Mouse (Mus musculus) C2C12 (cell line): Measurements from ENCODE around the gene Serpina1b. TPM values are rescaled to one million over a fixed set of nuclear protein-coding genes. Genes with fewer than 3 reads are reported as not detected.

Source experiments
- H3K27me3 ChIP-seq: one replicate; pipeline ENCODE4 v1.6.1; 2011; ENCODE audit not compliant: control insufficient read depth, insufficient read depth, insufficient read length
- H3K36me3 ChIP-seq: one replicate; pipeline ENCODE4 v1.6.1; 2011; ENCODE audit not compliant: control insufficient read depth, insufficient read depth
- H3K4me3 ChIP-seq: one replicate; pipeline ENCODE4 v1.5.1; 2011; ENCODE audit warnings: mild to moderate bottlenecking, control low read depth; ENCODE audit not compliant: poor library complexity, insufficient read depth, severe bottlenecking
- H3K79me2 ChIP-seq: one replicate; pipeline ENCODE4 v1.6.1; 2011; ENCODE audit not compliant: control insufficient read depth, insufficient read depth
- H3K79me3 ChIP-seq: one replicate; pipeline ENCODE4 v1.6.1; 2011; ENCODE audit warnings: low read depth, control low read depth
- H3ac ChIP-seq: one replicate; pipeline ENCODE3; 2011; ENCODE audit warnings: low read depth; ENCODE audit not compliant: control insufficient read depth, insufficient read length
- CEBPB ChIP-seq: IDR thresholded peaks from one replicate; pipeline ENCODE4 v1.6.1; 2011; ENCODE audit warnings: low read depth, mild to moderate bottlenecking, control low read depth, moderate library complexity
- CTCF ChIP-seq: IDR thresholded peaks from one replicate; pipeline ENCODE4 v1.5.1; 2011; ENCODE audit not compliant: control insufficient read depth, insufficient read depth, insufficient read length
- FOSL1 ChIP-seq: IDR thresholded peaks from one replicate; pipeline ENCODE4 v1.8.0; 2011; ENCODE audit warnings: mild to moderate bottlenecking, low read length; ENCODE audit not compliant: poor library complexity, insufficient read depth, severe bottlenecking
- MAX ChIP-seq: IDR thresholded peaks from one replicate; pipeline ENCODE4 v1.6.1; 2011; ENCODE audit warnings: mild to moderate bottlenecking, control low read depth
- MYOD1 ChIP-seq: IDR thresholded peaks from one replicate; pipeline ENCODE4 v1.6.1; 2011; ENCODE audit warnings: low read depth; ENCODE audit not compliant: control insufficient read depth, insufficient read length
- MYOG ChIP-seq: IDR thresholded peaks from one replicate; pipeline ENCODE4 v1.6.1; 2011; ENCODE audit not compliant: control insufficient read depth, insufficient read length; ENCODE audit errors: extremely low read depth
- USF1 ChIP-seq: IDR thresholded peaks from one replicate; pipeline ENCODE4 v1.6.1; 2011; ENCODE audit warnings: low read depth, mild to moderate bottlenecking, control low read depth, moderate library complexity
- polyA plus RNA-seq: library from polyadenylated mRNA; unstranded; fragments of >200 nt; fragmentation: generic; extraction: Trizol; gene quantifications from one replicate; pipeline ENCODE4 v1.2.1, GENCODE M21; 2012; ENCODE audit warnings: missing spikeins

Gene Serpina1b
- polyA plus RNA-seq, 1 experiment, result not detected

DNA sequence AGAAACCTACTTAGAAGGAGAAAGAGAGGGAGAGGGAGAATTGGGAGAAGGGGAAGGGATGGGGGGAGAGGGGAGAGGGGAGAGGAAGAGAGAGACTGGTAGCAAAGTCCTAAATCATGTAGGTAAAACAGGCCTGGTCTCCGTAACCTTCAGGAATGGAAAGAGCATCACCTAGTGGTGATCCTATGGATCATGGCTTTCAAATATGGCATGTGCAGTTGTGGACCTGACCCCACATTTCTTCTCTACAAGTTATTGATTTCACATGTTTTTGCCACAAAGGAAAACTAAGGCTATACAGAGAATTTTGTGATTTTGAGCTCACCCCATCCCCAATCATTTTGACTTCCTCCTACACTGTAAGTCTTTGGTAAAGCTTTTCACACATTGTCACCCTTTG, 119.8 kb downstream of the Serpina1b start:
- Histone ChIP-seq H3K36me3 (no peaks in the 10 kb centered on the region), H3K27me3 (no peaks in the 10 kb centered on the region), H3K79me3 (no peaks in the 10 kb centered on the region), H3K4me3 (no peak overlapping the region), H3K79me2 (no peaks in the 10 kb centered on the region), H3ac (no peak overlapping the region)
- TF ChIP-seq CTCF, result peak; percentile 29
- no peak for TF ChIP-seq CEBPB

- Histone ChIP-seq H3K27me3 (no peaks in the 10 kb centered on the region), H3K36me3 (no peaks in the 10 kb centered on the region), H3ac (no peak overlapping the region), H3K4me3 (no peak overlapping the region), H3K79me3 (no peaks in the 10 kb centered on the region), H3K79me2 (no peaks in the 10 kb centered on the region)
- TF ChIP-seq MYOD1, result no peak
- TF ChIP-seq FOSL1, result no peak
- no peak for TF ChIP-seq CTCF
- TF ChIP-seq MAX, result no peak
- TF ChIP-seq USF1, result no peak
Observed at GRCm38 (mm10) chr12:103706113-103706512, 124.1 kb downstream of the Serpina1b start.

GRCm38 (mm10) chr12:103705547-103705946, 124.6 kb downstream of the Serpina1b start:
- no peaks in the 10 kb centered on the region for H3K36me3 ChIP-seq
- no peak overlapping the region for H3ac ChIP-seq
- H3K27me3 ChIP-seq, result no peaks in the 10 kb centered on the region
- no peaks in the 10 kb centered on the region for H3K79me3 ChIP-seq
- no peak overlapping the region for H3K4me3 ChIP-seq
- H3K79me2 ChIP-seq, result no peaks in the 10 kb centered on the region
- no peak for TF ChIP-seq CEBPB
- TF ChIP-seq MYOD1, result no peak
- no peak for TF ChIP-seq MAX
- no peak for TF ChIP-seq CTCF

DNA sequence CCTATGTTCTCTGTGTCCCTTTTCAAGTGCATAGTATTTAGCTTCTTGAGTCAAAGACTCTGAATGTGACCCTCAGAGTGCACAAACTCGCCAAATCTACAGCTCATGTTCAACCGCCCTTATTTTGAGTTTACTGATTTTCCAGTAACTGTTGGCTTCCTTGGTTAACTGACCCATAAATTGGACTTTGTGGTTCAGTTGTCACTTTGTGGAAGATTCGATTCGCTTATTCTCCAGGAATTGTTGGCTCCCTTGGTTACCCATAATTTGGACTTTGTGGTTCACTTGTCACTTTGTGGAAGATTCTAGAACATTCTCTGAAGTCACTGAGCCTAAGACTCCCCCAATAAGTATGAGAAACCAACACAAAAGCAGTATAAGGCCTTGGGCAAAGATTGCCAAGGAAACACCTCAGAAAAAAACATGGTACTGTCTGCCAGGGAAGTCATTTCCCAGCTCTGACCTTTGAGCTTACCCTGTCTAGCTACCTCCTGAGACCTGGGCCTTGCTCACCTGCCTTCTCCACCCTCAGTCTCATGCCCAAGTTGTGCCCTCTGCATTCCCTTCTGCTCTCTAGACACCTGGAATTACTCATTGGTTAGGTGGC, 129.9 kb downstream of the Serpina1b start:
- Histone ChIP-seq H3K27me3 (no peaks in the 10 kb centered on the region), H3K4me3 (no peak overlapping the region), H3K36me3 (no peaks in the 10 kb centered on the region), H3K79me2 (no peaks in the 10 kb centered on the region), H3ac (no peak overlapping the region), H3K79me3 (no peaks in the 10 kb centered on the region)
- no peak for TF ChIP-seq MYOD1
- TF ChIP-seq CTCF, result no peak
- TF ChIP-seq FOSL1, result no peak
- TF ChIP-seq MYOG, result no peak
- TF ChIP-seq CEBPB, result no peak
- no peak for TF ChIP-seq MAX
- TF ChIP-seq USF1, result no peak

DNA sequence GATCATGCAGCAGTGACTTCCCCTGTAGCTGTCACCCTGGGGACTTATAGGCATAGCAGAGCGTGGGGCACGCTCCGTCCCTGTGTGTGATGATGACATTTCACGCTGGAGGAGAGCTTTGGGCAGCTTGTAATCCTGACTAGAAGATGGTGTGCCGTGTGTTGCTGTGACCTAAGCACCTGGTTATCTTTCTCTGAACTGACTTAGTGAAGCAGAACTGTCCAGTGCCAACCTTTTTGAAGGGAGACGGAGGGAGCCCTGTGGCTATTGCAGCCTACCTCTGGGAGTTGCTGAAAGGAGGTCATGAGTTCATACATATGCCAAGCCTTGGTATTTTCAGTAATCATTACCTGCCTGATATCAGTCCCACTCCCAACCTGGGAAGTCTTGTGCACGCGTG, 134.7 kb downstream of the Serpina1b start, which contains the start of gene Serpina1f:
Serpina1f (minus strand) TSS at position 101 of the 400 bp plus-strand sequence.
- no peaks in the 10 kb centered on the region for H3K79me3 ChIP-seq
- no peak within 1 kb of the TSS for H3K4me3 ChIP-seq
- no peak within 1 kb of the TSS for H3ac ChIP-seq
- TF ChIP-seq MYOG (no peak), MYOD1 (no peak), FOSL1 (no peak), CEBPB (no peak), MAX (no peak), USF1 (no peak), CTCF (no peak)
- H3K36me3 ChIP-seq, result no peaks in the 10 kb centered on the region
- no peaks in the 10 kb centered on the region for H3K79me2 ChIP-seq
- no peaks in the 10 kb centered on the region for H3K27me3 ChIP-seq

DNA sequence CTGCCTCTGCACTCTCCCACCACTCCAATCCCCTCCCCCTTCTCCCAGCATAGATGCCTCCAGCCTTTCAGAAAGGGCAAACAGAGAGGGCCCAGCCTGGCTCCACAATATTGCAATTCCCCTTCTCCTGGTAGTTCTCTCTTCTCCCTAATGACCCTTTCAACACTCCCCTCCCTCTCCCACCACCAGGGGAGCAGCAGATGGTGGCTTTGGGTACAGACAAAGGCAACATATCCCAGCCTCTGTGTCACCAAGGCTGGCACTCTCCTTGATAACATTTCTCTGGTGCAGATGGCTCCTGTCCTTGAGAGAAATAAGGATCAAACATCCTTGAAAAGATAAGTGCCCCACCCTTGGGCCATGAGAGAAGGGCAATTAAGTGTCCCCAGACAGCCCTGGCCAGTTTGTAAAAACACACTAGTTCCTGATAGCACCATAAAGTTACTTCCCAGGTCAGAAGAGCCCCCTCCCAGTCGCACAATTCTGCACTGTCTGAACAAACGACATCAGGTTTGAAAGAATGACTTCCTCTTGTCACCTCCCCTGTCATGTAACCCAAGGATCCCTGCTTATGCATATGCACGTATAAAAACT, 141.9 kb downstream of the Serpina1b start:
- Histone ChIP-seq H3K79me3 (no peaks in the 10 kb centered on the region), H3K79me2 (no peaks in the 10 kb centered on the region), H3K36me3 (no peaks in the 10 kb centered on the region), H3K27me3 (no peaks in the 10 kb centered on the region), H3K4me3 (no peak overlapping the region), H3ac (no peak overlapping the region)
- TF ChIP-seq CEBPB, result no peak
- TF ChIP-seq MAX, result no peak
- TF ChIP-seq USF1, result no peak
- TF ChIP-seq CTCF, result no peak
- TF ChIP-seq MYOD1, result no peak
- no peak for TF ChIP-seq FOSL1
- no peak for TF ChIP-seq MYOG
